Mouse (Mus musculus) C2C12 (cell line): ENCODE measurements at regions not wholly inside any gene's neighbourhood (a gene's known extent, or its start where the extent isn't known, plus 50 kb on each side); places are given as distances from the start of the nearest gene placed in this dataset.

ENCODE experiments used
- CTCF ChIP-seq: IDR thresholded peaks from one replicate; pipeline ENCODE4 v1.5.1; 2011; ENCODE audit not compliant: control insufficient read depth, insufficient read depth, insufficient read length
- FOSL1 ChIP-seq: IDR thresholded peaks from one replicate; pipeline ENCODE4 v1.8.0; 2011; ENCODE audit warnings: mild to moderate bottlenecking, low read length; ENCODE audit not compliant: poor library complexity, insufficient read depth, severe bottlenecking
- MYOD1 ChIP-seq: IDR thresholded peaks from one replicate; pipeline ENCODE4 v1.6.1; 2011; ENCODE audit warnings: low read depth; ENCODE audit not compliant: control insufficient read depth, insufficient read length
- MYOG ChIP-seq: IDR thresholded peaks from one replicate; pipeline ENCODE4 v1.6.1; 2011; ENCODE audit not compliant: control insufficient read depth, insufficient read length; ENCODE audit errors: extremely low read depth
- USF1 ChIP-seq: IDR thresholded peaks from one replicate; pipeline ENCODE4 v1.6.1; 2011; ENCODE audit warnings: low read depth, mild to moderate bottlenecking, control low read depth, moderate library complexity

- TF ChIP-seq CTCF (no peak), USF1 (no peak), MYOG (no peak), MYOD1 (no peak), FOSL1 (no peak)
Measured at GRCm38 (mm10) chr14:23194569-23195529, 819.4 kb downstream of the Kcnma1 start.
